Mouse (Mus musculus) testis, adult 2 months (tissue): ENCODE measurements at regions not wholly inside any gene's neighbourhood (a gene's known extent, or its start where the extent isn't known, plus 50 kb on each side); places are given as distances from the start of the nearest gene placed in this dataset.

Experiments
- H3K27ac ChIP-seq: fragments of 200-500 bp; 2 replicates; pipeline ENCODE4 v1.5.1; 2012; ENCODE audit warnings: low read depth, low read length; ENCODE audit not compliant: control insufficient read depth, insufficient read depth
- H3K27me3 ChIP-seq: fragments of 200-500 bp; 2 replicates; pipeline ENCODE4 v1.6.1; 2012; ENCODE audit warnings: mild to moderate bottlenecking, low read length, moderate library complexity; ENCODE audit not compliant: control insufficient read depth, insufficient read depth
- H3K36me3 ChIP-seq: fragments of 200-500 bp; 2 replicates; pipeline ENCODE4 v1.6.1; 2012; ENCODE audit warnings: mild to moderate bottlenecking, low read length; ENCODE audit not compliant: control insufficient read depth, insufficient read depth
- H3K4me1 ChIP-seq: fragments of 200-500 bp; 2 replicates; pipeline ENCODE4 v1.6.1; 2012; ENCODE audit warnings: low read length; ENCODE audit not compliant: control insufficient read depth, insufficient read depth
- H3K4me3 ChIP-seq: fragments of 200-500 bp; 2 replicates; pipeline ENCODE4 v1.5.1; 2012; ENCODE audit warnings: low read depth, mild to moderate bottlenecking, low read length, moderate library complexity, mixed read lengths; ENCODE audit not compliant: control insufficient read depth
- CTCF ChIP-seq: fragments of 200-500 bp; IDR thresholded peaks from 2 replicates; pipeline ENCODE4 v1.5.1; 2012; ENCODE audit warnings: low read depth, mild to moderate bottlenecking, inconsistent platforms, low read length, moderate library complexity; ENCODE audit not compliant: control insufficient read depth, insufficient read depth, insufficient replicate concordance
- POLR2A ChIP-seq: fragments of 200-500 bp; IDR thresholded peaks from 2 replicates; pipeline ENCODE4 v1.6.1; 2012; ENCODE audit warnings: low read depth, mild to moderate bottlenecking, inconsistent platforms, low read length, moderate library complexity; ENCODE audit not compliant: control insufficient read depth

DNA sequence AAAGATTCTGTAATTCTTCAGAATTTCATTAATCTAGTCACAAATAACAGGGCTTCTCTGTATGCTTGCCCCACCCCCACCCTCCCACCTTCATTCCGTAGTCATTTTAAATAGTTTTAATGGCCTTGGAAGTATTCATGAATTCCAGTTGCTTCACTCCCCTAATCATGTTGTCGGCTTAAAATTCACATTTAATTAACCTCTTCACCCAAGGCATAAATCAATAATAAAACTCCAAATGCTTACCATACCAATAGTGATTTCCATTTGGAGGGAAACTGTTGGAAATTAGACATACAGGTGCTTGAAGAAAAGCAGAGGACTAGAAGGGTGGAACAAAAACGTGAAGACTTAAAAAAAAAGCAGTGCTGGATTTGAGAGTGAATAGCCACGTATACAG is 724.0 kb downstream of the Poteg start:
- Histone ChIP-seq H3K4me3 (no peak overlapping the region), H3K27ac (no peak overlapping the region), H3K4me1 (no peaks in the 10 kb centered on the region), H3K36me3 (no peaks in the 10 kb centered on the region), H3K27me3 (no peaks in the 10 kb centered on the region)
- TF ChIP-seq POLR2A, result no peak
- TF ChIP-seq CTCF, result no peak

DNA sequence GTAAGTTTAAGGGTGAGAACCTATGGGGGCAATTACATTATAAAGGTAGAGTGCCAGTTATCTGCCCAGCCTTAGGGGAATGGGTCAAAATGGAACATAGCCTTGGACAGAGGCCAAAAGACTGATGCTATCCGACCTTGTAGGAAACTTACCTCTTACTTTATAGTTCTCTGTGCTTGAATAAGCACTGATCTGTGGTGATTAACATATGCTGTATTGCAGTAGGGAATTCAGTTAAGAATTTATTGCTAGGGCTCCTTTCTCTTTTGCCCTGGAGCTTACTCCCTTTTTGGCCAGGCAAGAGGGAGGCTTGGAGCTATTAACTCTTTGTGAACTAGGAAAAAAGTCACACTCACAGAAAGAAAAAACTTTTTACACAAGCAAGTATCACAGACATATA is 748.5 kb downstream of the Poteg start:
- H3K27me3 ChIP-seq, result no peaks in the 10 kb centered on the region
- no peak overlapping the region for H3K4me3 ChIP-seq
- H3K4me1 ChIP-seq, result no peaks in the 10 kb centered on the region
- H3K36me3 ChIP-seq, result no peaks in the 10 kb centered on the region
- no peak for TF ChIP-seq POLR2A
- TF ChIP-seq CTCF, result no peak
- H3K27ac ChIP-seq, result no peak overlapping the region

DNA sequence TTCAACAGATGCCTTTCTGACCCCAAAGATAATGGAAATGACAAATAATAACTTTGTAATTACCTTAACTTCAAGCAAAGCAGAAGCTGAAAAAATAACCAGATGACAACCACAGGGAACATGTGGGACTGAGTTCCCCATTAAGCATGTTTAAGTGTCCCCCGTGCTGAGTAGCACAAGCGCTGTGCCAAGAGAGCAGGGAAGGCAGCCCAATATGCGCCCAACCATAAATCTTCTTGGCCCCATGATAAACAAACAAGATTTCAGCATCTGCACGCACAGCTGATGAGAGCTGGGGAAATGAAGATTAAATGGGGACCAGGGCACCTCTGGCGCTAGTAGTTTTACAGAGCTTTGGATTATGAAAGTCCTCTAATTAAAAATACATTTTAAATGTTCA is 788.1 kb downstream of the Poteg start:
- H3K36me3 ChIP-seq, result no peaks in the 10 kb centered on the region
- H3K27ac ChIP-seq, result no peak overlapping the region
- no peak for TF ChIP-seq POLR2A
- TF ChIP-seq CTCF, result no peak
- no peaks in the 10 kb centered on the region for H3K27me3 ChIP-seq
- H3K4me3 ChIP-seq, result no peak overlapping the region
- no peaks in the 10 kb centered on the region for H3K4me1 ChIP-seq

DNA sequence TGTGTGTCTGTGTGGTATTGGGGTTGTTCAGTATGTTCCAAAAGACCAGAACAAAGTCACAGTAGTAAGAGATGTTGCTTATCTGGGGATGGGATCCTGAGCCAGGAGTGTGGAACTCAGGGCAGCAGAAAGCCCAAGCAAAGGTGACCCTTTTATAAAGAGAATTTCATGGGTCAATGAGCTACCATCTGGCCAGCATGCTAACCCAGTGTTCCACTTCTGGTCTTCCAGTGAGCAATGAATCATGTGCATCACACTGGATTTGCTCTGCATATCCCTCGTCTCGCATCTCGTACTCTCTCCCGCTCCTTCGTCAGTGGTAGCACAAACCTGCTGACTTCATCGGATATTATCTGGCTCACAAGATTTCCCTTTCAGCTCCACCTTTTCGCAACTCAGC is 791.9 kb downstream of the Poteg start:
- no peaks in the 10 kb centered on the region for H3K4me1 ChIP-seq
- H3K36me3 ChIP-seq, result no peaks in the 10 kb centered on the region
- TF ChIP-seq POLR2A (no peak), CTCF (no peak)
- H3K27me3 ChIP-seq, result no peaks in the 10 kb centered on the region
- H3K4me3 ChIP-seq, result no peak overlapping the region
- H3K27ac ChIP-seq, result no peak overlapping the region

DNA sequence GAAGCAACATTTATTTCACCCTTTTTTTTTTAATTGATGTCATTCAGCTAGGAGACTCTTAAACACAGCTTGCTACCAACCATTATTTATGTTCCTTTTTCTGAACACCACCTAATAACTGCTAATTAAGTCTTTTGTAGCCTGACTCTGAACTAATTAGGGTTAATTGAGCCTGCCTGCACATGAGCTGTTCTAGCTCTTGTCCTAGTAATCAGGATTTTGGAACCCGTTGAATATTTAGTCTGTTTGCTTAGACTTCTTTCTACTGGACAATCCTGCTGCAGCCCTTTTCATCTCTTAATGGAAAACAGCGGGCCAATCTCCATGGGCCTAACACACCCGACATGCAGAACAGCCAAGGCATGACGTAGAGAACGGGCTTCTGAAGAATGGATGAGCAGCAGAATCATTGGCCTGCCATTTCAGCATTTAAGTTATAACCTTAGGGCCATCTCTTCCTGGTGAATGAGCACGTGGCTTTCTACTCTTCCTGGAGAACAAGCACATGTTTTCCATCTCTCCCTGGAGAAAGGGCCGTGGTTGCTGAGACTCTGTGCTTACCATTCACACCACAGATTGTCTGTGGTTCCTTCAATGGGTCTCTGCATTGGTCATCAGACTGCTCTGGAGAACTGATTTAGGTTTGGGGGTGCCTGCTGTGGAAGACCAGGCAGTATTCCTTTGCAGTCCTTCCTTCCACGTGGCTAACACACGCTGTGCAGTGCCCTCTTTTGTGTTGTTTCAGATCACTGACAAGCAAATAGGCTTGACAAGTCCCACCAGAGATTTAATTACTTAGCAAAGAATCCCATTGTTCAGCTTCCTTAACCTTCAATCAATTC is 805.1 kb downstream of the Poteg start:
- Histone ChIP-seq H3K4me1 (no peaks in the 10 kb centered on the region), H3K4me3 (no peak overlapping the region), H3K27ac (no peak overlapping the region), H3K27me3 (no peaks in the 10 kb centered on the region), H3K36me3 (no peaks in the 10 kb centered on the region)
- no peak for TF ChIP-seq POLR2A
- no peak for TF ChIP-seq CTCF

DNA sequence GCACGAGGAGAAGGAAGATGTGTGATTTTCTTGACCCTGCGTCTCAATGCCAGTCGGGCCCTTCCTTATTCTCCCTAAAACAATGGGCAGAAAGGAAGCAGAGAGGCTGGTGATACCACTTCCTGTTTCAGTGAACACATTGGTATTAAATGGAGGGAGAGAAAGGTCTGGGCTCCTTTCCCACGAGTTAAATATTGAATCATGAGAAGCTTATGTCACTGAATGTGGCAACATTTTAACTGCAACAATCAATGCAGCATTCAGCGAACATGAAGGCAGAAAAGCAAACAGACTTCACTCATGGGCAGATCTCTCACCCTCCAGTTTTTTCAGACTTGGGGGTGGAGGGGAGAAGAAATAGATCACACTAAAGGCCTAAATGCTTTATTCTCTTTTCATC is 819.8 kb downstream of the Poteg start:
- Histone ChIP-seq H3K27me3 (no peaks in the 10 kb centered on the region), H3K27ac (no peak overlapping the region), H3K4me3 (no peak overlapping the region), H3K36me3 (no peaks in the 10 kb centered on the region), H3K4me1 (no peaks in the 10 kb centered on the region)
- TF ChIP-seq POLR2A (no peak), CTCF (no peak)

DNA sequence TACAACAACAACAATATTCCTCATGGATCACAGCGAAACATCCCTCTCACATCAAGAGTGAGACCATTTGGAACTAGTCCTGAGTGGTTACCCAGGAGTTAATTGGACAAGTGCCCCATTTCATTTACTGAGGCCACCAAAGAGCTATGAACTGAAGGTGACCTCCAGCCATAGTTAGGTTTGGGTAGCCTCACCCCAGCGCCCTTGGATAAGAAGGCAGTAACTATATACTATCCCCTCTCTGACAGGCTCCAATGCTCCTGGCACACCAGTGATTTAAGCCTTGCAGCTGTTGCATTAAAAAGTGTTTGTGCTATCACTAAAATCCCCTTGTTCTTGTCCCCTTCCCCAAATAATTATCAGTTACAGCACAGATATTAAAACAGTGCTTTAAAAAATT is 836.8 kb downstream of the Poteg start:
- H3K4me1 ChIP-seq, result no peaks in the 10 kb centered on the region
- H3K27ac ChIP-seq, result no peak overlapping the region
- no peaks in the 10 kb centered on the region for H3K27me3 ChIP-seq
- H3K36me3 ChIP-seq, result no peaks in the 10 kb centered on the region
- TF ChIP-seq POLR2A, result no peak
- no peak for TF ChIP-seq CTCF
- H3K4me3 ChIP-seq, result no peak overlapping the region
